Mouse (Mus musculus) liver, embryonic 13.5 days (tissue): ENCODE data around the gene Slc25a38. TPM values are rescaled to one million over a fixed set of nuclear protein-coding genes. Genes with fewer than 3 reads are reported as not detected.
A peak's percentile ranks its signal among the peaks of the same experiment; 100 is the strongest.
"Not testable (repeated sequence)": the region's sequence is repeated elsewhere in the genome, so short reads cannot be mapped to it uniquely, and the experiment has no call there.

ENCODE experiments used
- ATAC-seq: fragments of 200-750 bp; cut with Nextera tagmentation; 2 replicates; pipeline ENCODE4 v1.8.0; 2017; ENCODE audit warnings: low read depth, mild to moderate bottlenecking, moderate number of reproducible peaks, moderate library complexity
- DNase-seq: peaks from one replicate; pipeline ENCODE4 v3.0.0; 2022
- H3K27ac ChIP-seq: fragments of 300-500 bp; sonication (generic); 2 replicates; pipeline ENCODE4 v1.5.1; 2015; ENCODE audit warnings: moderate library complexity, mild to moderate bottlenecking, inconsistent platforms
- H3K27me3 ChIP-seq: fragments of 300-500 bp; sonication (generic); 2 replicates; pipeline ENCODE4 v1.6.1; 2015; ENCODE audit warnings: mild to moderate bottlenecking, inconsistent platforms
- H3K36me3 ChIP-seq: fragments of 300-500 bp; sonication (generic); 2 replicates; pipeline ENCODE4 v1.6.1; 2015; ENCODE audit warnings: mild to moderate bottlenecking, inconsistent platforms
- H3K4me1 ChIP-seq: fragments of 300-500 bp; sonication (generic); replicated peaks from 2 replicates; pipeline ENCODE4 v1.6.1; 2015; ENCODE audit warnings: inconsistent platforms
- H3K4me2 ChIP-seq: fragments of 300-500 bp; sonication (generic); 2 replicates; pipeline ENCODE4 v1.6.1; 2015; ENCODE audit warnings: inconsistent platforms, mild to moderate bottlenecking, moderate library complexity
- H3K4me3 ChIP-seq: fragments of 300-500 bp; sonication (generic); replicated peaks from 2 replicates; pipeline ENCODE4 v1.5.1; 2015; ENCODE audit warnings: mild to moderate bottlenecking, inconsistent platforms
- H3K9ac ChIP-seq: fragments of 300-500 bp; sonication (generic); 2 replicates; pipeline ENCODE4 v1.6.1; 2015; ENCODE audit warnings: mild to moderate bottlenecking, inconsistent platforms
- H3K9me3 ChIP-seq: fragments of 300-500 bp; sonication (generic); replicated peaks from 2 replicates; pipeline ENCODE4 v1.6.1; 2016; ENCODE audit warnings: inconsistent platforms
- WGBS: fragments of 180-500 bp; shearing (Covaris S2); methylation state at CpG from one replicate; pipeline ENCODE4 v1.1.7; 2015; ENCODE audit not compliant: insufficient replicate concordance; 5-methylcytosine and 5-hydroxymethylcytosine counted together
- polyA plus RNA-seq: library from polyadenylated mRNA; unstranded; fragments of >200 nt; fragmentation: Nextera tagmentation; extraction: Ambion mirVana; gene quantifications from 2 replicates; pipeline ENCODE4 v1.2.1, GENCODE M21; 2015

The Slc25a38 gene
- polyA plus RNA-seq, 1 experiment from 2014 or later = 137 TPM

DNA sequence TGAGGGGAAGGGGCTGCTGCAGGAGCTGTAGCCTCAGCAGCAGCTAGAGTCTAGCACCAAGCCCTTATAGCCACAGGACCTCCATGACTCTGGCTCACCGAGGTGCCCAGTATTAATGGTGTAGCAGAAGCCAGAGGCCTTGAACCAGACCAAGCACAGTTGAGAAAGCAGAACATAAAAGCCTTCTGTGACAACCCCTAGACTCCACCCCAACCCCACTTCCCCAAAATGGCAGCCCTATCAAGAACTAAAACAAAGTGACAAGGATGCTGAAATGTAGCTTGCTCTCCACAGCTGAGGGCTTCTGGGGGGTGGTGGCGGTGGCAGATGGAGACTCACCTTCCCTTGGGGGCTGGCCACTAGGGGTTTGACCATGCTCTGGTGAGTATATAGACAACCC is 9.0 kb upstream of the Slc25a38 start:
- peaks cover 10% of the 10 kb centered on the region; the same call in 1 of the 2 replicates for H3K9me3 ChIP-seq
- WGBS = 81% methylated on average over 2 of the region's 2 CpGs
- ATAC-seq = no peak
- no peak overlapping the region for H3K4me3 ChIP-seq
- no peak overlapping the region for H3K4me2 ChIP-seq
- no peak overlapping the region for H3K9ac ChIP-seq
- no peak for DNase-seq
- no peaks in the 10 kb centered on the region for H3K36me3 ChIP-seq
- H3K27me3 ChIP-seq = no peaks in the 10 kb centered on the region
- H3K4me1 ChIP-seq = peaks cover 10% of the 10 kb centered on the region; the same call in 1 of the 2 replicates
- H3K27ac ChIP-seq = no peak overlapping the region

DNA sequence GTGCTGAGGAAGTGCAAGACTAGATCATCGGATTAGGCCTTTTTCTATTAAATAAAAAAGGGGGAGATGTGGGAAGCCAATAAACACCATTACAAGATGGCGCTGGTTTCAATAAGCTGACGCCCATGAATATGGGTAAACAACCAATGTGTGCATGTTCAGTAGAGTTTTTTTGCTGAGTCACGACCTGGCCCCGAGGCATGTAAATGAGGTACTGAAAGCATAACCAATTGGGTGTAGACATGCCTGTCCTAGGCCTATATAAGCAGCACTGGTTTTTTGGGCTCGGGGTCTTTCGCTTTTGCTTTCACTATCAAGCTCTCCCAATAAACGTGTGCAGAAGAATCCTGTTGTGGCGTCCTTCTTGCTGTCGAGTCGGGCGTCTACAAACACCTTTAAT is 1.2 kb upstream of the Slc25a38 start:
- H3K4me3 ChIP-seq, H3K9me3 ChIP-seq, DNase-seq, H3K27ac ChIP-seq, H3K9ac ChIP-seq, H3K27me3 ChIP-seq, H3K4me2 ChIP-seq, ATAC-seq, H3K36me3 ChIP-seq: not testable (repeated sequence)
- WGBS = 85% methylated on average over 12 of the region's 12 CpGs
- peaks cover 37% of the 10 kb centered on the region for H3K4me1 ChIP-seq

DNA sequence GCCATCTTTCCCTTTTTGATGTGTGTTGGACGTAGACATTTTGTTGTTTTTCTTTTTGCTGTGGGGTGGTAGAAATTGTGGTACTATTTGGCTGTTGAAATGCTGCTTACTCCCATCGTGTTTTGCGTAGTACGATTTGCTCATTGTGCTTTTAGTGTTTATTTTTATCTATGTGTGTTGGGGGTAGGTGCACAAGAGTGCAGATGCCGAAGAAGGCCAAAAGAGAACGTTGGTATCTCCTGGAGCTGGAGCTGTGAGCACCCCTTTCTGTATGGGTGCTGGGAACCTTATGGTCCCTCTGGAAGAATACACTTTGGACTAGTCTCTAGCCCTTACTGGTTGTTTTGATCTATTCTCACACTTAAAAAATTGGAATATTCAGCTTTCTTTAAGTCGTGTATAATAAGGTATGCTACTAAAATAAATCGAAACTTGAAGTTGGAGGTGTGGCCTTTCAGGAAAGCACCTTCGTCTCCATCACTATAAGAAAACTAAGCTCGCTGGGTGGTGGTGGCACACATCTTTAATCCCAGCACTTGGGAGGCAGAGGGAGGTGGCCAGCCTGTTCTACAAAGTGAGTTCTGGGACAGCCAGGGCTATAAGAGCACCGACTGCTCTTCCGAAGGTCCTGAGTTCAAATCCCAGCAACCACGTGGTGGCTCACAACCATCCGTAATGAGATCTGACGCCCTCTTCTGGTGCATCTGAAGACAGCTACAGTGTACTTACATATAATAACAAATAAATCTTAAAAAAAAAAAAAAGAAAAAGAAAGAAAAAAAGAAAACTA is 1.2 kb downstream of the Slc25a38 start:
- WGBS = 53% methylated on average over 15 of the region's 15 CpGs
- DNase-seq = no peak
- Histone ChIP-seq H3K4me3 (peak overlapping the region; percentile 89), H3K4me1 (peaks cover 59% of the 10 kb centered on the region), H3K27me3 (no peaks in the 10 kb centered on the region), H3K4me2 (peak overlapping the region; percentile 95), H3K36me3 (peaks cover 1% of the 10 kb centered on the region; the same call in 1 of the 2 replicates), H3K27ac (peak overlapping the region; percentile 100), H3K9ac (peak overlapping the region; percentile 74), H3K9me3 (no peaks in the 10 kb centered on the region)
- ATAC-seq = no peak

DNA sequence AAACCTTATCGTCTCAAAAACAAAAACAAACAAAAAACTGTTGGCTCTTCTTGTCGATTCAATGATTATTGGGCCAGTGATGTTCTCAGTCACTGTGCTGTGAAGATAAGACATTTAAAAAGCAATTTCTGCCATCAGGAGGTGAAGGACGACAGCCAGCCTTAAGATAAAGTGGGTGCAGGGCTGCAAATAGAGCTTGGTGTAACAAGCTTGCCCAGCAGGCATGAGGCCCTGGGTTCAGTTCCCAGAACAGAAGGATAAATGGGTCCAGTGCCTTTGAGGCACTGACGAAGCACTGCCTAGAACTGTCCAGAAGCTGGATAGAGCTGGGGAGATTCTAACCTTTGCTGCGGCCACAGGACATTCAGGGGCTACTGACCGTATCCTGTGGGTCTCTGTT is 2.3 kb downstream of the Slc25a38 start:
- H3K4me3 ChIP-seq = peak overlapping the region; percentile 43
- DNase-seq (peak; percentile 77), ATAC-seq (peak; percentile 21)
- peak overlapping the region; percentile 100 for H3K27ac ChIP-seq
- H3K27me3 ChIP-seq = no peaks in the 10 kb centered on the region
- H3K36me3 ChIP-seq = peaks cover 12% of the 10 kb centered on the region
- H3K4me2 ChIP-seq = peak overlapping the region; percentile 95
- WGBS = 33% methylated on average over 6 of the region's 6 CpGs
- H3K9me3 ChIP-seq = no peaks in the 10 kb centered on the region
- peaks cover 71% of the 10 kb centered on the region for H3K4me1 ChIP-seq
- H3K9ac ChIP-seq = peak overlapping the region; percentile 74

DNA sequence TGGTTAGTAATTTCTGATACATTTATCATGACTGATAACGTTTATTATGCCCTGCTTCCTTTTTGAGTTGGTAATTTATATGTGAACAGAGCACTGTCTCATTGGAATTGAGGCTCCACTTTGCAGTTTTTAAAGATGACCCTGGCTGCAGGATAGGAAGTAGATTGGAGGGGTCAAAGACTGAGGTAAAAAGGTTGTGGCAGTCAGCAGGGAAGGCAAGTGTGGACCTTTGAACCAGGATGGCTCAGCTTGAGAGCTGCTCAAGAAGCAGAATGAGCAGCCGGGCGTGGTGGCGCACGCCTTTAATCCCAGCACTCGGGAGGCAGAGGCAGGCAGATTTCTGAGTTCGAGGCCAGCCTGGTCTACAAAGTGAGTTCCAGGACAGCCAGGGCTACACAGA is 3.3 kb downstream of the Slc25a38 start:
- no peaks in the 10 kb centered on the region for H3K27me3 ChIP-seq
- H3K9me3 ChIP-seq = no peaks in the 10 kb centered on the region
- H3K36me3 ChIP-seq = peaks cover 22% of the 10 kb centered on the region
- H3K4me2 ChIP-seq = peak overlapping the region; percentile 95
- ATAC-seq (no peak), DNase-seq (no peak)
- peak overlapping the region; percentile 100 for H3K27ac ChIP-seq
- H3K9ac ChIP-seq = peak overlapping the region; percentile 74
- H3K4me1 ChIP-seq = peaks cover 81% of the 10 kb centered on the region
- 76% methylated on average over 7 of the region's 7 CpGs for WGBS
- peak overlapping the region; percentile 43 for H3K4me3 ChIP-seq

DNA sequence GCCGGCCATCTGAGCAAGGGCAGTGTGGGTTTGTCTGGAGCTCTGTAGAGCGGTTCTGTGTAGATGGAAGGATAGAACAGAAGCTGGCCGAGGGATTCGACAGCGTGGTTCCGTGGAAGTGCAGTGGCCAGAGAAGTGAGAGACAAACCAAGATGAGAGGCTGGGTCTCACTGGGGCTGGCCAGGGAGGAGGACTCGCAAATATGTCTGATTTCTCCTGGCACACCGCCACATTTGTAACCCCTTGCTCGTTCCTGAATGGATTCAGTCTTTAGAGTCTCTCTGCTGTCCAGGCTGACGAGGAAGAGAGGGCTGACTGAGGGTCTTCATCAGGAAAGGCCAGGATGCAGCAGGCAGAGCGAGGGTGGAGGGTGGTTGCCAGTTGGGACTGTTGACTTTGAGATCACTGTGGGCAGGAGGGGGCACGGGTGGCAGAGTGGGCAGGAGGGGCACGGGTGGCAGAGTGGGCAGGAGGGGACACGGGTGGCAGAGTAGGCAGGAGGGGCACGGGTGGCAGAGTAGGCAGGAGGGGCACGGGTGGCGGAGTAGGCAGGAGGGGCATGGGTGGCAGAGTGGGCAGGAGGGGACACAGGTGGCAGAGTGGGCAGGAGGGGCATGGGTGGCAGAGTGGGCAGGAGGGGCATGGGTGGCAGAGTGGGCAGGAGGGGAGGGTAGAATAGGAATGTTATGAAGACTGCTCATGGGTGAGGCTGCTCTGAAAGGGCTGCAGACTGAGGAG is 4.0 kb downstream of the Slc25a38 start:
- no peak for ATAC-seq
- H3K27me3 ChIP-seq = no peaks in the 10 kb centered on the region
- peak overlapping the region; percentile 93 for H3K9ac ChIP-seq
- H3K9me3 ChIP-seq = no peaks in the 10 kb centered on the region
- peak overlapping the region; percentile 100 for H3K27ac ChIP-seq
- peak overlapping the region; percentile 95 for H3K4me2 ChIP-seq
- H3K4me3 ChIP-seq = peak overlapping the region; percentile 74
- no peak for DNase-seq
- peaks cover 87% of the 10 kb centered on the region for H3K4me1 ChIP-seq
- WGBS = 73% methylated on average over 17 of the region's 17 CpGs
- peaks cover 30% of the 10 kb centered on the region for H3K36me3 ChIP-seq

DNA sequence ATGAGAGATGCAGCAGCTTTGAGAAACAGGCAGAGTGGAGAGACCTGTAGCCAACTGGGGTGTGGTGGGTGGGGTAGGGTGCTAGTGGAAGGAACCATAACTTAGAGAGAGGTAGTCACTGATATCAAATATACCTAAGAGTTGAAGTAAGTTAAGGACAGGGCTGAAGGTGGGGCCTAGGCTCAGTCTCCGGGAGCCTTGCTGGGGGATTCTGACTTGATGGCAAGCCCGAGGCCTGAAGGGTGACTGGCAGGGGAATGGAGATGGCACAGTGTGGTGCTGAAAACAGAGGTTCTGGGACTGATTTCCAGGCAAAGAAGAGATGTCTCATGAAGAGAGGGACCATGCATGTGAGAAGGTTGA is 4.6 kb downstream of the Slc25a38 start:
- H3K27me3 ChIP-seq = no peaks in the 10 kb centered on the region
- ATAC-seq (peak; percentile 56), DNase-seq (peak; percentile 50)
- peaks cover 88% of the 10 kb centered on the region for H3K4me1 ChIP-seq
- H3K9me3 ChIP-seq = no peaks in the 10 kb centered on the region
- 29% methylated on average over 2 of the region's 2 CpGs for WGBS
- peak overlapping the region; percentile 100 for H3K27ac ChIP-seq
- H3K9ac ChIP-seq = peak overlapping the region; percentile 93
- H3K36me3 ChIP-seq = peaks cover 35% of the 10 kb centered on the region
- H3K4me2 ChIP-seq = peak overlapping the region; percentile 95
- H3K4me3 ChIP-seq = peak overlapping the region; percentile 74

DNA sequence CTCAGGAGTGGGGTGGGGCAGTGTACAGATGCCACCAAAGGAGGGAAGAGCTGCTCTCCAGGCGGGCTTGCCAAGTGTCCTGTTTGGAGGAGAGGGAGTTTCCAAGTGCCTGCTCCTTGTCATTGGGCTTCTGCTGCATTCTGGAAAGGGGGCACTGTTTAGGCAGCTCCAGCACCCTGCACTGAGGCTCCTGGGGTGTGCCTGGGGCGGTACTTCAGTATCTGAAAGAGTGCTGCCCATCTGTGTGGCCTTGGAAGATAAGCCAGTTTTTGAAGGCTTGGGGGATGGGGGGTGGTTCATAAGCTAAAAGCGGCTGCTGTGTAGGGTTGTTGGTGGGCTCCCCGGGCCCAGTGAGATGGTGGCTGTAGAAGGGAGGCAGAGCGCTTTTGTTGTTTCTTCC is 5.4 kb downstream of the Slc25a38 start:
- Histone ChIP-seq H3K4me3 (peak overlapping the region; percentile 74), H3K27me3 (no peaks in the 10 kb centered on the region), H3K4me1 (peaks cover 95% of the 10 kb centered on the region), H3K27ac (peak overlapping the region; percentile 100), H3K4me2 (peak overlapping the region; percentile 95), H3K36me3 (peaks cover 43% of the 10 kb centered on the region), H3K9ac (peak overlapping the region; percentile 93), H3K9me3 (no peaks in the 10 kb centered on the region)
- WGBS = 21% methylated on average over 5 of the region's 5 CpGs
- DNase-seq (peak; percentile 91), ATAC-seq (peak; percentile 82)

DNA sequence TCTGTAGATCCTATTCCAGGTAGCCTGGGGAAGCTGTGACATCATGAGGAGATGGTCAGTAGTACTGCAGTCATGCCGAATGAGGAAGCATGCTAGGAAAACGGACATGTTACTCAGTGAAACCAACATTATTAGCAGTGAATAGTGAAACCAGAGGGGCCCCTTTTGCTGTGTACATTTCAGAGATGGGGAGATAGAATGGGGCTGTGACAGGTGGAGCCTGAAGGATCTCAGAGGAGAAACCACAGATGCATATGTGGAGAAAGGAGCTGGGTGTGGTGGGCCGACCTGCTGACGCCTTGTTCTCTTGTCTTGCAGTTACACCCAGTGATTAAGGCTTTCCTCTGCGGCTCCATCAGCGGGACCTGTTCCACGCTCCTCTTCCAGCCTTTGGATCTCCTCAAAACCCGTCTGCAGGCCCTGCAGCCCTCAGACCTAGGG is 6.0 kb downstream of the Slc25a38 start:
- ATAC-seq (peak; percentile 69), DNase-seq (peak; percentile 78)
- peaks cover 50% of the 10 kb centered on the region for H3K36me3 ChIP-seq
- WGBS = 11% methylated on average over 8 of the region's 8 CpGs
- H3K4me2 ChIP-seq = peak overlapping the region; percentile 95
- H3K9me3 ChIP-seq = no peaks in the 10 kb centered on the region
- H3K4me1 ChIP-seq = peaks cover 97% of the 10 kb centered on the region
- H3K4me3 ChIP-seq = peak overlapping the region; percentile 74
- no peaks in the 10 kb centered on the region for H3K27me3 ChIP-seq
- peak overlapping the region; percentile 93 for H3K9ac ChIP-seq
- H3K27ac ChIP-seq = peak overlapping the region; percentile 100

DNA sequence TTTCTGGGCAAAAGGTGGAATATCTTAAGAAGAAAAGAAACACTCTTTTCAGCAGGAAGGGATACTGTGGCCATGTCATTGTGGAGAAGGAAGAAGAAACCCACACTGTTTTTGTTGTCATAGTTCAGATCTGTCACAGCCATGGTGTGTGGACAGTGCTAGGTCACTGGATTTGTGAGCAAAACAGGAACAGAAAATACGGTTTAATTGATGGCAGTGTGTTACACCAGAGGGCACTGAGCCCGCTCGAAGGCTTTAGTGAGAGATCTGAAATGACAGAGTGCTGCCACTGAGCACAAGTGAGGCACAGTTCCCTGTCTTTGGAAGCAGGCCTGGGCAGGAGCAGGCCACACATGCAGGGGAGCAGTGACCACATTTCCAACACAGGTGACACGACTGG is 8.0 kb downstream of the Slc25a38 start:
- Histone ChIP-seq H3K4me3 (peak overlapping the region; percentile 74), H3K9ac (peak overlapping the region; percentile 93), H3K27ac (peak overlapping the region; percentile 100)

DNA sequence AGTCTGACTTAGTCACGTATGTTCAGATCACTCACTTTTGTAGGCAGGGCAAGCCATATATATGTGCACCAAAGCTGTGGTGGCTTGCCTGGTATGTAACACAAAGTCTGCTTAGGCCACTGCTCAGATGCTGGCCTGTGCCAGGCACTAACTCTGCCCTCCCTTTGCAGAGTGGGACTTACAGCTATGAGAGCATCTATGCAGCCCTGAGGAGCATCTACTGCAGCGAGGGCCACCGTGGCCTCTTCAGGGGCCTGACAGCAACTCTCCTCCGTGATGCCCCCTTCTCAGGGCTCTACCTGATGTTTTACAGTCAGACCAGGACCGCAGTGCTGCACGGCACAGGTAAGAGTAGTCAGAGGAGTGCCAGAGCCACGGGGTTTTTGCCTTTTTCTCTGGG is 10.3 kb downstream of the Slc25a38 start:
- Histone ChIP-seq H3K4me3 (no peak overlapping the region), H3K36me3 (peaks cover 88% of the 10 kb centered on the region), H3K27ac (peak overlapping the region; percentile 100; the same call in 1 of the 2 replicates), H3K4me1 (peaks cover 71% of the 10 kb centered on the region), H3K27me3 (no peaks in the 10 kb centered on the region), H3K4me2 (0 out of 2 replicates have a peak overlapping the region, but pooled peaks have one; percentile 11), H3K9ac (peak overlapping the region; percentile 58), H3K9me3 (no peaks in the 10 kb centered on the region)
- ATAC-seq (no peak), DNase-seq (no peak)
- WGBS = 87% methylated on average over 7 of the region's 7 CpGs

More for the DNA sequence above, 8.0 kb downstream of the Slc25a38 start:
- DNase-seq = no peak
- Histone ChIP-seq H3K4me2 (peak overlapping the region; percentile 95), H3K4me1 (peaks cover 88% of the 10 kb centered on the region), H3K27me3 (no peaks in the 10 kb centered on the region), H3K9me3 (no peaks in the 10 kb centered on the region), H3K36me3 (peaks cover 70% of the 10 kb centered on the region)
- 76% methylated on average over 4 of the region's 4 CpGs for WGBS
- no peak for ATAC-seq
